Mouse (Mus musculus) heart, embryonic 12.5 days (tissue): ENCODE data around the gene 2010111I01Rik. TPM values are rescaled to one million over a fixed set of nuclear protein-coding genes. Genes with fewer than 3 reads are reported as not detected.
"Not testable (repeated sequence)": the region's sequence is repeated elsewhere in the genome, so short reads cannot be mapped to it uniquely, and the experiment has no call there.

Source experiments
- ATAC-seq: fragments of 200-750 bp; cut with Nextera tagmentation; 2 replicates; pipeline ENCODE4 v1.8.0; 2017; ENCODE audit warnings: moderate TSS enrichment, moderate library complexity; ENCODE audit not compliant: insufficient number of reproducible peaks, low FRiP score
- H3K27ac ChIP-seq: fragments of 300-500 bp; sonication (generic); 2 replicates; pipeline ENCODE4 v1.5.1; 2016; ENCODE audit warnings: mild to moderate bottlenecking, moderate library complexity; ENCODE audit not compliant: poor library complexity, severe bottlenecking
- H3K27me3 ChIP-seq: fragments of 300-500 bp; sonication (generic); replicated peaks from 2 replicates; pipeline ENCODE4 v1.6.1; 2016; ENCODE audit warnings: mild to moderate bottlenecking, moderate library complexity
- H3K36me3 ChIP-seq: fragments of 300-500 bp; sonication (generic); 2 replicates; pipeline ENCODE4 v1.6.1; 2016; ENCODE audit warnings: mild to moderate bottlenecking, moderate library complexity
- H3K4me1 ChIP-seq: fragments of 300-500 bp; sonication (generic); replicated peaks from 2 replicates; pipeline ENCODE4 v1.6.1; 2016; ENCODE audit warnings: mild to moderate bottlenecking
- H3K4me2 ChIP-seq: fragments of 300-500 bp; sonication (generic); 2 replicates; pipeline ENCODE4 v1.6.1; 2016; ENCODE audit warnings: mild to moderate bottlenecking, moderate library complexity
- H3K4me3 ChIP-seq: fragments of 300-500 bp; sonication (generic); 2 replicates; pipeline ENCODE4 v1.5.1; 2016; ENCODE audit warnings: mild to moderate bottlenecking
- H3K9ac ChIP-seq: fragments of 300-500 bp; sonication (generic); 2 replicates; pipeline ENCODE4 v1.6.1; 2016; ENCODE audit warnings: mild to moderate bottlenecking, moderate library complexity
- H3K9me3 ChIP-seq: fragments of 300-500 bp; sonication (generic); replicated peaks from 2 replicates; pipeline ENCODE4 v1.6.1; 2016; ENCODE audit warnings: mild to moderate bottlenecking, moderate library complexity
- WGBS: fragments of 180-500 bp; shearing (Covaris S2); methylation state at CpG from one replicate; pipeline ENCODE4 v1.1.7; 2016; 5-methylcytosine and 5-hydroxymethylcytosine counted together
- polyA plus RNA-seq: library from polyadenylated mRNA; unstranded; fragments of >200 nt; fragmentation: Nextera tagmentation; extraction: Ambion mirVana; gene quantifications from 2 replicates; pipeline ENCODE4 v1.2.1, GENCODE M21; 2016

2010111I01Rik gene
- polyA plus RNA-seq, 1 experiment from 2014 or later, result 53.5 TPM

- Histone ChIP-seq H3K36me3 (no peaks in the 10 kb centered on the region), H3K27me3 (no peaks in the 10 kb centered on the region), H3K4me3 (no peak overlapping the region), H3K27ac (no peak overlapping the region), H3K4me2 (no peak overlapping the region), H3K9me3 (no peaks in the 10 kb centered on the region), H3K4me1 (0 out of 2 replicates have a peak, but pooled peaks cover 2% of the 10 kb centered on the region), H3K9ac (no peak overlapping the region)
- no peak for ATAC-seq
- WGBS, result 71% methylated on average over 3 of the region's 3 CpGs
Observed at GRCm38 (mm10) chr13:62989891-62990490, 25.3 kb downstream of the 2010111I01Rik start.

GRCm38 (mm10) chr13:62993543-62994477 lies 29.1 kb downstream of the 2010111I01Rik start:
- H3K27me3 ChIP-seq, result no peaks in the 10 kb centered on the region
- no peaks in the 10 kb centered on the region for H3K36me3 ChIP-seq
- H3K9ac ChIP-seq, result no peak overlapping the region
- H3K4me3 ChIP-seq, result no peak overlapping the region
- no peak overlapping the region for H3K27ac ChIP-seq
- peaks cover 11% of the 10 kb centered on the region; the same call in 1 of the 2 replicates for H3K4me1 ChIP-seq
- no peak overlapping the region for H3K4me2 ChIP-seq
- no peak for ATAC-seq
- WGBS, result 65% methylated on average over 5 of the region's 5 CpGs
- no peaks in the 10 kb centered on the region for H3K9me3 ChIP-seq

DNA sequence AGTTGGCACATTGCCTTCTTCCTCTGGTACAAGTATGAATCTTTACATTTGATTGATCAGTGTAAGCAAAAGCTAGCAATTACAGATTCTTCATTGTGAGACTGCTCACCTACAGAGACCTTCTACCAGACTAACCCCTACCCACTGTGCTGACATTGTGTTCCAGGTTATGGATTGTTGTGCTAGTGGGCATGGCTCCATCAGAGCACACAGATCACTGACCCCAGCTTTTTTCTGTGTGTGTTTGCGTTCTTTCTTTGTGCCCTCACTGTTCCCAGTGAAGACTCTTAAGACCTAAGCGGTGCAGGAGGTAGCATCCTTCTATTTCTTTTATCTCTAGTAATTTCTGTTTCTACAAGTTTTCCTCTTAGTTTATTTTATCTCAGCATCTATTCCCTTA lies 32.1 kb downstream of the 2010111I01Rik start:
- WGBS, result 90% methylated on average over 2 of the region's 2 CpGs
- Histone ChIP-seq H3K4me1 (peaks cover 11% of the 10 kb centered on the region; the same call in 1 of the 2 replicates), H3K27me3 (no peaks in the 10 kb centered on the region), H3K4me3 (no peak overlapping the region), H3K4me2 (no peak overlapping the region), H3K9ac (no peak overlapping the region), H3K9me3 (no peaks in the 10 kb centered on the region), H3K27ac (no peak overlapping the region), H3K36me3 (no peaks in the 10 kb centered on the region)
- ATAC-seq, result no peak

DNA sequence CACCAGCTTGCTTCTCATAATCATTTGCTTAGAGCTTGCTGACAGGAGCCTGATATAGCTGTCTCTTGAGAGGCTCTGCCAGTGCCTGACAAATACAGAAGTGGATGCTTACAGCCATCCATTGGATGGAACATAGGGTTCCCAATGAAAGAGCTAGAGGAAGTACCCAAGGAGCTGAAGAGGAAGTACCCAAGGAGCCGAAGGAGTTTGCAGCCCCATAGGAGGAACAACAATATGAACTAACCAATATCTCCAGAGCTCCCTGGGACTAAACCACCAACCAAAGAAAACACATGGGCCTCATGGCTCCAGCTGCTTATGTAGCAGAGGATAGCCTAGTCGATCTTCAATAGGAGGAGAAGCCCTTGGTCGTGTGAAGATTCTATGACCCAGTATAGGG lies 42.8 kb downstream of the 2010111I01Rik start:
- H3K27ac ChIP-seq, H3K27me3 ChIP-seq, H3K4me3 ChIP-seq, H3K4me2 ChIP-seq, ATAC-seq, H3K36me3 ChIP-seq, H3K9ac ChIP-seq, H3K9me3 ChIP-seq, H3K4me1 ChIP-seq: not testable (repeated sequence)
- WGBS, result 70% methylated on average over 3 of the region's 3 CpGs

DNA sequence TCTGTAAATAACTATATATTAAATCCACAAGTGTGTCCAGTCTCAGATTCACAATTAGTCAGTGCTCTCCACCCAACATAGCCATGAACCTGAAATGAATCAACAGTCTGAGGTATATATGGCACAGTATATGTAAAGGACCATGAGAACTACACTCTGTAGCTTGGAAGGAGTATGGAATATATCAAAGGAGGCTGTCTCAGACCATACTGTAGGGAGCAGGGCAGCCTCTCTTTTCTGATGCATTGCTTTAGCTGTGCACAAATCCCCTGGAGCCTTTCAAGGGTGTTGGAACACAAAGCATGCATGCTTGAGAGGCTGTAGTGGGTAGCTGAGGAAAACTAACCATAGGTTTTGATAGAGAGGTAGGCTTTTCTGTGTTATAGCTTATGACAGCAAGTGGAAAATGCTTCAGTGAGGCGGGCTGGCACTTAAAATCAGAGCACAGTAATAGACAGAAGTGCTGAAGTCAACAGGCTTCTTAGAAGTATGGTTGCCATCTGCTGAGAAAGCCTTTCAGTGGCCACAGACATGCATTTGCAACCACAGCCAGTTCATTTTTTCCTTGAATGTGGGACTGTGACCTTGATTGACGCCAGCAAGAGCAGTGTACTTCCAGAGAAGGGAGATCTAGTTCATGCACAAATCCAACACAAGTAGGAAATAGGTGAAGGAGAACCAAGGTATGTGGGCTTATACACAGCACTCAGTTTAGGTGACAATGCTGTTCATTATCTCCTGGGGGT lies 45.8 kb downstream of the 2010111I01Rik start:
- H3K27ac ChIP-seq, result no peak overlapping the region
- H3K4me1 ChIP-seq, result peaks cover 8% of the 10 kb centered on the region; the same call in 1 of the 2 replicates
- no peaks in the 10 kb centered on the region for H3K36me3 ChIP-seq
- H3K9ac ChIP-seq, result no peak overlapping the region
- no peaks in the 10 kb centered on the region for H3K27me3 ChIP-seq
- no peak for ATAC-seq
- no peaks in the 10 kb centered on the region for H3K9me3 ChIP-seq
- no peak overlapping the region for H3K4me2 ChIP-seq
- H3K4me3 ChIP-seq, result no peak overlapping the region
- 64% methylated on average over 2 of the region's 2 CpGs for WGBS

- no peaks in the 10 kb centered on the region for H3K36me3 ChIP-seq
- 87% methylated on average over 1 of the region's 1 CpGs for WGBS
- H3K4me2 ChIP-seq, result no peak overlapping the region
- H3K27ac ChIP-seq, result no peak overlapping the region
- no peak overlapping the region for H3K9ac ChIP-seq
- H3K4me3 ChIP-seq, result no peak overlapping the region
- no peaks in the 10 kb centered on the region for H3K9me3 ChIP-seq
- ATAC-seq, result no peak
- H3K27me3 ChIP-seq, result no peaks in the 10 kb centered on the region
- peaks cover 8% of the 10 kb centered on the region; the same call in 1 of the 2 replicates for H3K4me1 ChIP-seq
Observed at GRCm38 (mm10) chr13:63014353-63014752, 49.7 kb downstream of the 2010111I01Rik start.

DNA sequence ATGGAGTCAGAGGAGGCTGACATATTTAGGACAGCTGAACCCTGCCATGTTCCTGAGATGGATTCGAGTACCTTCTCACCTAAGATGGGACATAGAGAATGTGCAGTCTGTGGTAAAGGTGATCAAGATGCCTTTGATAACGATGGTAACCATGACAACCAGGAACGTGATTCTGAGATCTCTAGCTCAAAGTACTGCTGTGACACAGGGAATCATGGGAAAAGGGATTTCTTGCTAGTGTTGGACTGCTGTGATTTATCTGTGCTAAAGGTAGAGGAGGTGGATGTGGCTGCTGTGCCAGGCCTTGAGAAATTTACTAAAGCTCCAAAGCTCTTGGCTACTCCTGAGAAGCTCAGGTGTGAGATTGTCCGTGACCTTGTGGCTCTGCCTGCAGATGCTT lies 50.7 kb downstream of the 2010111I01Rik start:
- Histone ChIP-seq H3K27ac (no peak overlapping the region), H3K9me3 (no peaks in the 10 kb centered on the region), H3K4me2 (no peak overlapping the region), H3K4me3 (no peak overlapping the region), H3K27me3 (no peaks in the 10 kb centered on the region), H3K4me1 (peaks cover 4% of the 10 kb centered on the region; the same call in 1 of the 2 replicates), H3K9ac (no peak overlapping the region), H3K36me3 (no peaks in the 10 kb centered on the region)
- ATAC-seq, result no peak
- 75% methylated on average over 4 of the region's 4 CpGs for WGBS

DNA sequence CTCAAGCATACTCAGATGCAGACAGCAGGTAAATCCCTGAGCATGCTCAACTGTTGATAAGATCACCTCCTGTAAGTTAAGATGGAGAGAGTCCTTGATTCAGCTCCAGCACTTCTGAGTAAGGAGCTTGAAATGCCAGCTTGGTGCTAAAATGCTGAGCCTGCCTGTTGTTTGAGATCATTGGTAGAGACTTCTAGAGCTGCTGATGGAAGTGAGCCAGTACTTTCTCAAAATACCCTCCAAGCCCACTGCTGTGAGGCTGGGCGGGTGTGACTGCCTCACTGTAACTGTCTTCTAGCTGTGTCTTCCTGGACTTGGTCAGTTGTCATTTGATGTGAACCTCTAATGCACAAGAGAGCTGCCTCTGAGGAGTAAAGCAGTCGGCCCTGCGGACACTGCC lies 51.4 kb downstream of the 2010111I01Rik start:
- H3K27ac ChIP-seq, result no peak overlapping the region
- H3K9me3 ChIP-seq, result no peaks in the 10 kb centered on the region
- H3K27me3 ChIP-seq, result no peaks in the 10 kb centered on the region
- H3K4me3 ChIP-seq, result no peak overlapping the region
- WGBS, result 91% methylated on average over 3 of the region's 3 CpGs
- no peak overlapping the region for H3K4me2 ChIP-seq
- H3K4me1 ChIP-seq, result no peaks in the 10 kb centered on the region
- ATAC-seq, result no peak
- no peak overlapping the region for H3K9ac ChIP-seq
- H3K36me3 ChIP-seq, result no peaks in the 10 kb centered on the region

DNA sequence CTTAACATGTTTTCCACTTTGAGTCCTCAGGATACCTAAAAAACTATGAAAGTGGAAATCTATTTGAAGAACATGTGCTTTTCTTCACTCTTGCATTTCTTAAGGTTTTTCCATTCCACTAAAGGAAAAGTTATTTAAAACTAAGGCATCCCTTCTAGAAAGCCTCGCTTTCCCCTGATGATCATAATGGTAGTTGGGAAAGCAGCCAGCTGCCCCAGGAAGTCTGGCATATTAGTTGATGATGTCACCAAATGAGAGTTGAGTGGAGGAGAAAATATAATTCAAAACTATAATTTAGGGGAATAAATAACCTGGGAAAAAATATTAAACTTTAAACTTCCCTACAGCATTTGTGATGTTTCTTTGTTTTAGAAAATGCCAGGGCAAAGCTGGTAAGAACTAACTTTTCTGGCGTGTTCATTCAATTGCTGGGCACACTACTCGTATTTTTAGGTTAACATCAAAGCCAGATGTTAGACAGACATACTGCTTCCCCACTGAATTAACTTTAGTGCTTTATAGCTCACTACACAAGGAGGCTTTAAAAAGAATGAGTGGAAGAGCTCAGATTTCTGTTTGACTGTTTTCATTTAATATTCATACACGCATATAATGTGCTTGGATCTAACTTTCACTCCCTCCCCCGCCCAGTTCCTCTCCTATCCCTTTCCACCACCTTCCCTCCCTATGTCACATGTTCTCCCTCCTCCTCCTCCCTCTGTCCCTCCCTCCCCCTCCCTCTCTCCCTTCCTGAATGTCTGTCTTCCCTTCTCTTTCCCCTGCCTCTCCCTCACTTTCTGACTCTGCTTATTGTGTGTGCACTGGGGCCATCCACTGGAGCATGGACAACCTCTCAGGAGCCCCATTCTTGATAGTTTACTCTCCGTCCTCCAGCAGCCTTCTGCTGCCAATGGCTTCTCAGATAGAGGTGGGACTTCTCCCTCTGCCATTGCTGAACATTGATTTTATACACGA lies 58.8 kb downstream of the 2010111I01Rik start:
- Histone ChIP-seq H3K36me3 (no peaks in the 10 kb centered on the region), H3K4me2 (no peak overlapping the region), H3K4me3 (no peak overlapping the region), H3K27ac (no peak overlapping the region), H3K9ac (no peak overlapping the region), H3K4me1 (no peaks in the 10 kb centered on the region), H3K27me3 (no peaks in the 10 kb centered on the region), H3K9me3 (no peaks in the 10 kb centered on the region)
- WGBS, result 67% methylated on average over 7 of the region's 7 CpGs
- ATAC-seq, result no peak

DNA sequence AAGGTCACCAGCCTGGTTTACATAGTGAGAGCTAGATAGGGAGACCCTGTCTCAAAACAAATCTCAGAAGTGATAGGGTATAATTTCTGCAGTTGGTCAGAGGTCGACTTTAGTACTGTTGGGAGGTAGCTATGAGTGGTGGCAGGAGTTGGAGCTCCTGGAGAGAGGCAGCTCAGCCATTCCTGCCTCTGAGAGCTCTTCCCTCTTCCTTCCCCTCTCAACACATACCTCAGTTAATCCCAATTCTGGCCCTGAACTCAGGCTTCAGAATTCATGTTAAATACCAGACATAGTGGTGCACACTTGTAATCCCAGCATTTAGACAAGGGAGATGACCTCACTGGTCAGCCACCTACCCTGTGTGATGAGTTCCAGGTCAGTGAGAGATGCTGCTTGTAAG lies 65.3 kb downstream of the 2010111I01Rik start:
- no peak for ATAC-seq
- no peaks in the 10 kb centered on the region for H3K27me3 ChIP-seq
- no peak overlapping the region for H3K4me2 ChIP-seq
- no peaks in the 10 kb centered on the region for H3K36me3 ChIP-seq
- H3K9ac ChIP-seq, result no peak overlapping the region
- 38% methylated on average over 1 of the region's 1 CpGs for WGBS
- peaks cover 27% of the 10 kb centered on the region for H3K4me1 ChIP-seq
- H3K27ac ChIP-seq, result no peak overlapping the region
- H3K9me3 ChIP-seq, result no peaks in the 10 kb centered on the region
- H3K4me3 ChIP-seq, result no peak overlapping the region
